Mouse (Mus musculus): ENCODE data around the gene Ube2z.
A peak's percentile ranks its signal among the peaks of the same experiment; 100 is the strongest.
"Not testable (repeated sequence)": the region's sequence is repeated elsewhere in the genome, so short reads cannot be mapped to it uniquely, and the experiment has no call there.

Ube2z gene

GRCm38 (mm10) chr11:96065215-96065911 lies at the start of gene Ube2z:
Gene Ube2z (minus strand): TSS chr11:96065388.
- peak; percentile 93 for DNase-seq (ENCODE audit: low spot score)

- DNase-seq (ENCODE audit: low spot score): no peak
Measured at GRCm38 (mm10) chr11:96114077-96114476, 48.9 kb upstream of the Ube2z start.

- DNase-seq (ENCODE audit: low spot score): no peak
Measured at GRCm38 (mm10) chr11:96111751-96112150, 46.6 kb upstream of the Ube2z start, which contains the start of gene Calcoco2. Gene Calcoco2 (minus strand): TSS chr11:96111964.

GRCm38 (mm10) chr11:96110950-96111349 lies 45.8 kb upstream of the Ube2z start:
- DNase-seq (ENCODE audit: low spot score): not testable (repeated sequence)

- DNase-seq (ENCODE audit: low spot score): no peak
Measured at GRCm38 (mm10) chr11:96108376-96108775, 43.2 kb upstream of the Ube2z start.

- peak; percentile 41 for DNase-seq (ENCODE audit: low spot score)
Measured at GRCm38 (mm10) chr11:96093361-96093760, 28.2 kb upstream of the Ube2z start.

GRCm38 (mm10) chr11:96092674-96093291 lies 27.6 kb upstream of the Ube2z start:
- DNase-seq (ENCODE audit: low spot score): no peak

- DNase-seq (ENCODE audit: low spot score): no peak
Measured at GRCm38 (mm10) chr11:96091073-96091472, 25.9 kb upstream of the Ube2z start.

- DNase-seq (ENCODE audit: low spot score): no peak
Measured at GRCm38 (mm10) chr11:96087981-96088380, 22.8 kb upstream of the Ube2z start.

- no peak for DNase-seq (ENCODE audit: low spot score)
Measured at GRCm38 (mm10) chr11:96082682-96083081, 17.5 kb upstream of the Ube2z start.

- DNase-seq (ENCODE audit: low spot score): no peak
Measured at GRCm38 (mm10) chr11:96080736-96081135, 15.5 kb upstream of the Ube2z start.

GRCm38 (mm10) chr11:96076221-96077105 lies 11.3 kb upstream of the Ube2z start:
- peak; percentile 31 for DNase-seq (ENCODE audit: low spot score)

GRCm38 (mm10) chr11:96075509-96076220 lies 10.5 kb upstream of the Ube2z start, which contains the start of gene Atp5g1:
Gene Atp5g1 (minus strand): TSS chr11:96075670.
- DNase-seq (ENCODE audit: low spot score): peak; percentile 99

- no peak for DNase-seq (ENCODE audit: low spot score)
Measured at GRCm38 (mm10) chr11:96075177-96075508, 10.0 kb upstream of the Ube2z start.

GRCm38 (mm10) chr11:96074351-96075176 lies 9.4 kb upstream of the Ube2z start:
- DNase-seq (ENCODE audit: low spot score): peak; percentile 28

GRCm38 (mm10) chr11:96073295-96073993 lies 8.3 kb upstream of the Ube2z start:
- no peak for DNase-seq (ENCODE audit: low spot score)

- DNase-seq (ENCODE audit: low spot score): no peak
Measured at GRCm38 (mm10) chr11:96071013-96071412, 5.8 kb upstream of the Ube2z start.

GRCm38 (mm10) chr11:96070353-96070752 lies 5.2 kb upstream of the Ube2z start:
- no peak for DNase-seq (ENCODE audit: low spot score)

- DNase-seq (ENCODE audit: low spot score): no peak
Measured at GRCm38 (mm10) chr11:96068231-96068630, 3.0 kb upstream of the Ube2z start.

GRCm38 (mm10) chr11:96064521-96065214 lies 520 bp downstream of the Ube2z start:
- peak; percentile 29 for DNase-seq (ENCODE audit: low spot score)

All from c-Kit-positive CD71-positive TER-119-positive erythroid progenitor cells, embryonic 14.5 days (primary cell).